In the genomic region with DNA sequence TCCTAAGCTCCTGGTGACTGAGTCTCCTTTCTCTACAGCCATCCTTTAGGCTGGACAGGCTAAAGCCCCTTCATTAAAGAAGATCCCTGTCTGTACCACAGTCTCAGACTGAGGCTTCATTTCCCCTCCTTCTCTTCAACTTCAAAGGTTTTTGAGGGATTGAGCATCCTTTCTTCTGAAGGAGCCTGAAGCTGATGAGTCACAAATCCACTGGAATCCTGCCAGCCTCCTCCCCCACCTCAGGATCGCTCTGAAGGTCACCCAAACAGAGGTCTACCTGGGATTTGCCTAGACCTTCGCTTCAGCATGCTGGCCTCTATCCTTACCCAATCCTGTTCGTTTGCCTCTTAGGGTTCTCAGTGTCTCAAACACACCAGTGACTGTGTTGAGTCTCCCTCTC, we compare ENCODE assay signal across 21 mouse cellular contexts. TPM values are rescaled to one million over a fixed set of nuclear protein-coding genes. Genes with fewer than 3 reads are reported as not detected.
"Had no signal": no experiment of that assay in that cellular context is flagged by ENCODE, and none has a peak within 500 bp of the region (broad histone marks: within the 10 kb centered on the region; RNA-seq: fewer than 3 reads in every experiment).

No protein-coding gene starts in this region.

- H3K9me3 ChIP-seq: liver, embryonic 13.5 days; megakaryocyte, embryonic 14.5 days; midbrain, embryonic 10.5 days; midbrain, embryonic 13.5 days; neural tube, embryonic 13.5 days had no signal

- DNase-seq: kidney, adult 2 months; kidney, postnatal 25 days; layer of hippocampus, adult 9-11 months; liver, embryonic 13.5 days; lung, embryonic 14.5 days; retina, postnatal 1 day; right cerebral cortex, postnatal 25 days; thymus, postnatal 25 days had no signal

- H3K4me1 ChIP-seq: liver, embryonic 13.5 days; megakaryocyte, embryonic 14.5 days had no signal

- H3K27me3 ChIP-seq: liver, embryonic 13.5 days; midbrain, embryonic 13.5 days; neural tube, embryonic 13.5 days had no signal

- H3K36me3 ChIP-seq: liver, embryonic 13.5 days; midbrain, embryonic 10.5 days; midbrain, embryonic 13.5 days; neural tube, embryonic 13.5 days had no signal

- H3K4me3 ChIP-seq: layer of hippocampus, adult 2 months; liver, embryonic 13.5 days; megakaryocyte, embryonic 14.5 days; midbrain, embryonic 10.5 days; midbrain, embryonic 13.5 days; myocyte; neural tube, embryonic 13.5 days had no signal

- ATAC-seq: intestine, postnatal 0 days; lung, postnatal 0 days; midbrain, embryonic 13.5 days; midbrain, embryonic 16.5 days had no signal

- H3K9ac ChIP-seq: liver, embryonic 13.5 days; lung, embryonic 14.5 days; midbrain, embryonic 13.5 days; neural tube, embryonic 13.5 days had no signal

- H3K4me2 ChIP-seq: liver, embryonic 13.5 days; lung, embryonic 14.5 days; midbrain, embryonic 13.5 days; neural tube, embryonic 13.5 days had no signal

- H3K27ac ChIP-seq: kidney, postnatal 0 days; layer of hippocampus, adult 2 months; liver, embryonic 13.5 days; macrophage; midbrain, embryonic 10.5 days; midbrain, embryonic 13.5 days; neural tube, embryonic 13.5 days had no signal

RNA-seq across cellular contexts. Expression of a gene that starts 57.7 kb away (rescaled TPM):
- total RNA-seq: monocyte, adult 5-6 weeks; neutrophil, adult 5-6 weeks had no signal
- polyA plus RNA-seq: macrophage had no signal
